In the genomic region with DNA sequence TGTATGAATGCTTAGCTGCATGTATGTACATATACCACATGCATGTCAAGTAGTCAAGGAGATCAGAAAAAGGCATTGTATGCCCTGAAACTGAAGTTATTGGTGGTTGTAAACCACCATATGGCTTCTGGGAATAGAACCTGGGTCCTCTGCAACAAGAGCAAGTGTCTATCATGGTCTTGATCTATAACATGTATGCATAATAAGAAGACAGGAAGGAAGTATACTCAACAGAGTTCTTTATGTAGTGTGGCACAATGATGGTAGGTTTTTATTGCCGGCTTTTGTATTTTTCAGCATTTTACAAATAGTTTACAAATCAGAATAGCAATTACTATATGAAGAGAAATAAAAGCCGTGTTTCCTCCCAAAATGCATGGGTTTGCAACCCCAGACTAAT, we compare ENCODE assay signal across 25 mouse cellular contexts. TPM values are rescaled to one million over a fixed set of nuclear protein-coding genes. Genes with fewer than 3 reads are reported as not detected.
DNase-seq lines count a peak whose midpoint lies in the region; ATAC-seq and TF ChIP-seq lines count a peak whose summit lies in the region.
"Had no signal": no experiment of that assay in that cellular context is flagged by ENCODE, and none has a peak within 500 bp of the region (broad histone marks: within the 10 kb centered on the region; RNA-seq: fewer than 3 reads in every experiment).

No protein-coding gene starts in this region.

- no peak overlapping the region for H3K4me3 ChIP-seq in liver, embryonic 14.5 days (ENCODE audit: insufficient read depth in 1 of 2, low read depth in 2 of 2, low read length in 2 of 2)
- no peak overlapping the region for H3K4me3 ChIP-seq in liver, embryonic 12.5 days
- H3K4me3 ChIP-seq in midbrain, embryonic 14.5 days (replicated peaks; ENCODE audit: low read depth, low read length) = no peak overlapping the region
- H3K4me3 ChIP-seq: embryonic facial prominence, embryonic 12.5 days; embryonic facial prominence, embryonic 15.5 days; gastrocnemius, adult 2 months; heart, embryonic 12.5 days; heart, embryonic 15.5 days; hindbrain, embryonic 12.5 days; hindbrain, embryonic 15.5 days had no signal

- H3K9ac ChIP-seq in liver, embryonic 14.5 days (replicated peaks) = no peak overlapping the region
- no peak overlapping the region for H3K9ac ChIP-seq in liver, embryonic 12.5 days
- H3K9ac ChIP-seq in midbrain, embryonic 14.5 days (replicated peaks; ENCODE audit: low read length) = no peak overlapping the region
- H3K9ac ChIP-seq: embryonic facial prominence, embryonic 12.5 days; embryonic facial prominence, embryonic 15.5 days; forebrain, postnatal 0 days; heart, embryonic 12.5 days; heart, embryonic 15.5 days; hindbrain, embryonic 12.5 days; hindbrain, embryonic 15.5 days had no signal

- no peak for ATAC-seq in liver, embryonic 14.5 days (ENCODE audit: insufficient read depth)
- no peak for ATAC-seq in liver, embryonic 12.5 days
- ATAC-seq in midbrain, embryonic 14.5 days (ENCODE audit: low FRiP score, low TSS enrichment) = no peak
- ATAC-seq: forebrain, embryonic 14.5 days; forebrain, postnatal 0 days had no signal

- no peak for DNase-seq in liver, embryonic 14.5 days (ENCODE audit: low read depth in 3 of 3, low spot score in 3 of 3)
- peak; percentile 42 for DNase-seq in CD4-positive helper T cell, adult 2 months (ENCODE audit: low read depth, low spot score)
- peak; percentile 32 for DNase-seq in CD4-positive, CD25-positive, alpha-beta regulatory T cell, adult 2 months (ENCODE audit: low read depth, low spot score)
- DNase-seq in induced T-regulatory cell, adult 2 months (ENCODE audit: low read depth) = peak; percentile 56
- no peak for DNase-seq in midbrain, embryonic 14.5 days
- DNase-seq in heart, adult 9 months (ENCODE audit: low spot score in 2 of 2) = no peak
- no peak for DNase-seq in ovary, postnatal 14 days (ENCODE audit: low spot score)
- DNase-seq: adrenal gland, adult 2 months; adrenal gland, postnatal 14 days; cerebellum, adult 11 months; cerebellum, adult 2 months; cerebellum, adult 9-11 months; cerebellum, postnatal 25 days; forebrain, postnatal 0 days; gastrocnemius, adult 2 months; gastrocnemius, postnatal 14 days; heart, adult 11 months had no signal

- WGBS in liver, embryonic 14.5 days (ENCODE audit: insufficient replicate concordance) = 56% methylated on average over 2 of the region's 2 CpGs
- WGBS in liver, embryonic 12.5 days (ENCODE audit: insufficient replicate concordance) = 75% methylated on average over 2 of the region's 2 CpGs
- WGBS in midbrain, embryonic 14.5 days = 91% methylated on average over 2 of the region's 2 CpGs

- H3K27ac ChIP-seq in liver, embryonic 14.5 days = no peak overlapping the region
- H3K27ac ChIP-seq in liver, embryonic 12.5 days = no peak overlapping the region
- no peak overlapping the region for H3K27ac ChIP-seq in midbrain, embryonic 14.5 days (replicated peaks; ENCODE audit: low read depth, low read length)
- H3K27ac ChIP-seq: embryonic facial prominence, embryonic 12.5 days; embryonic facial prominence, embryonic 15.5 days; gastrocnemius, adult 2 months; heart, embryonic 15.5 days; hindbrain, embryonic 12.5 days; hindbrain, embryonic 15.5 days had no signal

- H3K27me3 ChIP-seq in liver, embryonic 14.5 days (ENCODE audit: control insufficient read depth, insufficient read depth, low read length) = no peaks in the 10 kb centered on the region
- H3K27me3 ChIP-seq in liver, embryonic 12.5 days (replicated peaks) = no peaks in the 10 kb centered on the region
- H3K27me3 ChIP-seq in midbrain, embryonic 14.5 days (ENCODE audit: control insufficient read depth, insufficient read depth, low read length) = no peaks in the 10 kb centered on the region
- H3K27me3 ChIP-seq: embryonic facial prominence, embryonic 12.5 days; embryonic facial prominence, embryonic 15.5 days; heart, embryonic 12.5 days; heart, embryonic 15.5 days; hindbrain, embryonic 12.5 days; hindbrain, embryonic 15.5 days had no signal

- H3K4me1 ChIP-seq in liver, embryonic 14.5 days (replicated peaks; ENCODE audit: control insufficient read depth in 2 of 2, insufficient read depth in 2 of 2, low read length in 1 of 2) = peaks cover 27 to 45% of the 10 kb centered on the region in 2 experiments
- H3K4me1 ChIP-seq in liver, embryonic 12.5 days = peaks cover 78% of the 10 kb centered on the region
- no peaks in the 10 kb centered on the region for H3K4me1 ChIP-seq in midbrain, embryonic 14.5 days (ENCODE audit: control insufficient read depth, insufficient read depth, low read length)
- H3K4me1 ChIP-seq: embryonic facial prominence, embryonic 12.5 days; embryonic facial prominence, embryonic 15.5 days; heart, embryonic 12.5 days; hindbrain, embryonic 12.5 days; hindbrain, embryonic 15.5 days had no signal

- H3K36me3 ChIP-seq in liver, embryonic 14.5 days (replicated peaks; ENCODE audit: control insufficient read depth, insufficient read depth, low read depth) = no peaks in the 10 kb centered on the region
- H3K36me3 ChIP-seq in liver, embryonic 12.5 days = no peaks in the 10 kb centered on the region
- H3K36me3 ChIP-seq in midbrain, embryonic 14.5 days (ENCODE audit: control insufficient read depth, insufficient read depth, low read length) = no peaks in the 10 kb centered on the region
- H3K36me3 ChIP-seq: embryonic facial prominence, embryonic 12.5 days; embryonic facial prominence, embryonic 15.5 days; heart, embryonic 12.5 days; heart, embryonic 15.5 days; hindbrain, embryonic 12.5 days; hindbrain, embryonic 15.5 days had no signal

- H3K4me2 ChIP-seq in liver, embryonic 14.5 days (ENCODE audit: low read depth) = peak overlapping the region; percentile 6; the same call in 1 of the 2 replicates
- H3K4me2 ChIP-seq in liver, embryonic 12.5 days = no peak overlapping the region
- H3K4me2 ChIP-seq in midbrain, embryonic 14.5 days (ENCODE audit: low read length) = no peak overlapping the region
- H3K4me2 ChIP-seq: embryonic facial prominence, embryonic 12.5 days; embryonic facial prominence, embryonic 15.5 days; heart, embryonic 12.5 days; heart, embryonic 15.5 days; hindbrain, embryonic 12.5 days; hindbrain, embryonic 15.5 days had no signal

- TF ChIP-seq CTCF in liver, embryonic 14.5 days (IDR thresholded peaks at IDR 0.05; ENCODE audit: low read depth) = no peak

- no peaks in the 10 kb centered on the region for H3K9me3 ChIP-seq in liver, embryonic 14.5 days (ENCODE audit: control insufficient read depth, low read length)
- H3K9me3 ChIP-seq in liver, embryonic 12.5 days (replicated peaks) = no peaks in the 10 kb centered on the region
- H3K9me3 ChIP-seq in midbrain, embryonic 14.5 days (ENCODE audit: control insufficient read depth, low read length) = no peaks in the 10 kb centered on the region
- H3K9me3 ChIP-seq: embryonic facial prominence, embryonic 12.5 days; embryonic facial prominence, embryonic 15.5 days; heart, embryonic 12.5 days; heart, embryonic 15.5 days; hindbrain, embryonic 12.5 days; hindbrain, embryonic 15.5 days had no signal

- TF ChIP-seq EP300 in liver, embryonic 14.5 days (IDR thresholded peaks at IDR 0.05; ENCODE audit: low read depth) = no peak

RNA-seq across cellular contexts. Expression of a gene that starts 9.7 kb away (rescaled TPM):
- 15.0 and 23.7 TPM in 2 replicates for polyA plus RNA-seq in liver, embryonic 14.5 days (2012; rRNA removed)
- 24.3 and 36.1 TPM in 2 replicates for polyA plus RNA-seq in liver, embryonic 14.5 days (2014; fragmentation: Nextera tagmentation; extraction: Ambion mirVana)
- 53.9 and 57.4 TPM in 2 replicates for polyA plus RNA-seq in liver, embryonic 12.5 days (2016; fragmentation: Nextera tagmentation; extraction: Ambion mirVana)
- polyA plus RNA-seq in midbrain, embryonic 14.5 days (2014; fragmentation: Nextera tagmentation; extraction: Ambion mirVana) = 23.6 and 27.5 TPM in 2 replicates

Comparison
In these comparisons a context has a peak if more than half of its experiments do, and no peak if none do; other contexts are left out.
1. DNase-seq: peak in CD4-positive helper T cell, adult 2 months (single experiment), CD4-positive, CD25-positive, alpha-beta regulatory T cell, adult 2 months (single experiment) and induced T-regulatory cell, adult 2 months (single experiment); none in liver, embryonic 14.5 days (0 of 3), midbrain, embryonic 14.5 days (single experiment), heart, adult 9 months (0 of 2) and ovary, postnatal 14 days (single experiment).